Mouse (Mus musculus) right cerebral cortex, postnatal 36 days (tissue): ENCODE data around the gene Glce.

ENCODE experiments used
- DNase-seq, 2 experiments: peaks; one replicate each; pipeline ENCODE4 v3.0.0; 2022; ENCODE audit warnings: low spot score in 2 of 2, mixed read lengths in 1 of 2

The Glce gene

GRCm38 (mm10) chr9:62028072-62028471 is 94.4 kb downstream of the Glce start:
- DNase-seq, result no peak

GRCm38 (mm10) chr9:62026600-62026999 is 95.9 kb downstream of the Glce start, which contains the start of gene Paqr5:
Gene Paqr5 (minus strand): TSS chr9:62026856.
- no peak for DNase-seq

GRCm38 (mm10) chr9:62025056-62025455 is 97.4 kb downstream of the Glce start:
- DNase-seq, result no peak

- DNase-seq, result no peak
Observed at GRCm38 (mm10) chr9:62023879-62024278, 98.6 kb downstream of the Glce start.

- no peak for DNase-seq
Observed at GRCm38 (mm10) chr9:62022961-62023680, 99.3 kb downstream of the Glce start.

- no peak for DNase-seq
Observed at GRCm38 (mm10) chr9:62021583-62022120, 100.8 kb downstream of the Glce start.

- no peak for DNase-seq
Observed at GRCm38 (mm10) chr9:62020259-62020658, 102.2 kb downstream of the Glce start.

- DNase-seq, result no peak
Observed at GRCm38 (mm10) chr9:62018229-62019093, 104.0 kb downstream of the Glce start.

GRCm38 (mm10) chr9:62017329-62017728 is 105.1 kb downstream of the Glce start:
- DNase-seq, result no peak

GRCm38 (mm10) chr9:62015504-62015903 is 107.0 kb downstream of the Glce start:
- no peak for DNase-seq

GRCm38 (mm10) chr9:62013316-62014097 is 108.9 kb downstream of the Glce start:
- no peak for DNase-seq

GRCm38 (mm10) chr9:62008360-62008759 is 114.1 kb downstream of the Glce start:
- no peak for DNase-seq
